Mouse (Mus musculus) thymus, postnatal 36 days (tissue): Measurements from ENCODE around the gene Fat3.

Source experiments
- DNase-seq, 2 experiments: peaks; one replicate each; pipeline ENCODE4 v3.0.0; 2022; ENCODE audit warnings: mixed read lengths in 2 of 2

The Fat3 gene

GRCm38 (mm10) chr9:16306222-16306621 lies 194.9 kb downstream of the Fat3 start:
- DNase-seq, result no peak

- no peak for DNase-seq
Observed at GRCm38 (mm10) chr9:16305396-16306086, 195.5 kb downstream of the Fat3 start.

GRCm38 (mm10) chr9:16304949-16305348 lies 196.1 kb downstream of the Fat3 start:
- no peak for DNase-seq

- no peak for DNase-seq
Observed at GRCm38 (mm10) chr9:16302484-16302883, 198.6 kb downstream of the Fat3 start.

- DNase-seq, result no peak
Observed at GRCm38 (mm10) chr9:16297935-16298334, 203.2 kb downstream of the Fat3 start.

GRCm38 (mm10) chr9:16293928-16294806 lies 206.9 kb downstream of the Fat3 start:
- DNase-seq, result no peak

GRCm38 (mm10) chr9:16292492-16292891 lies 208.6 kb downstream of the Fat3 start:
- DNase-seq, result no peak

- DNase-seq, result no peak
Observed at GRCm38 (mm10) chr9:16290911-16291310, 210.2 kb downstream of the Fat3 start.

GRCm38 (mm10) chr9:16283033-16283432 lies 218.1 kb downstream of the Fat3 start:
- no peak for DNase-seq

- no peak for DNase-seq
Observed at GRCm38 (mm10) chr9:16282291-16282804, 218.7 kb downstream of the Fat3 start.

GRCm38 (mm10) chr9:16275589-16275988 lies 225.5 kb downstream of the Fat3 start:
- no peak for DNase-seq

- no peak for DNase-seq
Observed at GRCm38 (mm10) chr9:16274130-16274529, 227.0 kb downstream of the Fat3 start.

GRCm38 (mm10) chr9:16272810-16273209 lies 228.3 kb downstream of the Fat3 start:
- no peak for DNase-seq

GRCm38 (mm10) chr9:16270768-16271114 lies 230.3 kb downstream of the Fat3 start:
- no peak for DNase-seq

GRCm38 (mm10) chr9:16270056-16270767 lies 230.9 kb downstream of the Fat3 start:
- DNase-seq, result no peak

- DNase-seq, result no peak
Observed at GRCm38 (mm10) chr9:16265519-16265918, 235.6 kb downstream of the Fat3 start.

GRCm38 (mm10) chr9:16257241-16257840 lies 243.7 kb downstream of the Fat3 start:
- DNase-seq, result no peak

- DNase-seq, result no peak
Observed at GRCm38 (mm10) chr9:16256577-16257207, 244.4 kb downstream of the Fat3 start.

GRCm38 (mm10) chr9:16246741-16247140 lies 254.3 kb downstream of the Fat3 start:
- no peak for DNase-seq

- no peak for DNase-seq
Observed at GRCm38 (mm10) chr9:16231575-16231974, 269.5 kb downstream of the Fat3 start.

GRCm38 (mm10) chr9:16228919-16229318 lies 272.2 kb downstream of the Fat3 start:
- no peak for DNase-seq

- DNase-seq, result no peak
Observed at GRCm38 (mm10) chr9:16227398-16227797, 273.7 kb downstream of the Fat3 start.
